Mouse (Mus musculus): ENCODE results near the gene Ccdc51. TPM values are rescaled to one million over a fixed set of nuclear protein-coding genes. Genes with fewer than 3 reads are reported as not detected.

The Ccdc51 gene
- polyA plus RNA-seq, 1 experiment from 2014 or later, result 11.2 TPM

DNA sequence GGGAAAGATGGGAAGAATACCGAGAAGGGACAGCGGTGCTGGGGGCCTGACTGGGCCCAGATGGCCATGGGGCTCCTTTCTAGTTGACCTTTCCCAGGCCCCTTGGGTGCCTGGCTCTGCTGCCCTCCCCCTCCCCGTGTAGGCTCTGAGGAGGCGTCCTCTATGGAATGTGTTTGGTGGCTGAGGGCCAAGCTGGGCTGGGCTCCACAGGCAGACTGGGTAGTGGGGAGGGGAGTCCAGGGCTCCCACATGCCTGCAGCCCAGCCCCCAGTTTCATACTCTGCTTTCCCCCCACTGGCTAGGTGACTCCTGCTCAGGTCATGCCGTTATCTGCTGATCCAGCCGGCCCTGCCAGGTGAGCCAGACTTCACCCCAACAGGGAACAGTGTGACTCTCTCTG is 16.7 kb downstream of the Ccdc51 start:
- H3K4me3 ChIP-seq (ENCODE audit: low read length), result peak overlapping the region; percentile 12; the same call in 1 of the 2 replicates

GRCm38 (mm10) chr9:109100307-109100928 is 18.1 kb downstream of the Ccdc51 start:
- no peak for ATAC-seq (ENCODE audit: low read depth)
- no peaks in the 10 kb centered on the region for H3K27me3 ChIP-seq (ENCODE audit: control insufficient read depth, insufficient read depth, low read depth, low read length)
- H3K9me3 ChIP-seq (ENCODE audit: control insufficient read depth, low read length), result no peaks in the 10 kb centered on the region
- WGBS, result 76% methylated on average over 20 of the region's 20 CpGs
- no peak overlapping the region for H3K9ac ChIP-seq (ENCODE audit: low read length)
- H3K4me3 ChIP-seq (ENCODE audit: low read length), result no peak overlapping the region
- no peak overlapping the region for H3K27ac ChIP-seq (ENCODE audit: low read length)
- H3K4me1 ChIP-seq (replicated peaks; ENCODE audit: control insufficient read depth, insufficient read depth, low read length), result peaks cover 40% of the 10 kb centered on the region
- no peak overlapping the region for H3K4me2 ChIP-seq (ENCODE audit: low read depth, low read length)
- peaks cover 22% of the 10 kb centered on the region for H3K36me3 ChIP-seq (ENCODE audit: control insufficient read depth, insufficient read depth, low read length)

More for the DNA sequence above, 16.7 kb downstream of the Ccdc51 start:
- H3K27me3 ChIP-seq (ENCODE audit: control insufficient read depth, insufficient read depth, low read depth, low read length), result no peaks in the 10 kb centered on the region
- H3K9me3 ChIP-seq (ENCODE audit: control insufficient read depth, low read length), result no peaks in the 10 kb centered on the region
- ATAC-seq (ENCODE audit: low read depth), result peak; percentile 57
- H3K9ac ChIP-seq (ENCODE audit: low read length), result peak overlapping the region; percentile 97
- WGBS, result 17% methylated on average over 6 of the region's 6 CpGs
- peak overlapping the region; percentile 99 for H3K27ac ChIP-seq (ENCODE audit: low read length)
- peaks cover 15% of the 10 kb centered on the region for H3K36me3 ChIP-seq (ENCODE audit: control insufficient read depth, insufficient read depth, low read length)
- peak overlapping the region; percentile 87 for H3K4me2 ChIP-seq (ENCODE audit: low read depth, low read length)
- H3K4me1 ChIP-seq (replicated peaks; ENCODE audit: control insufficient read depth, insufficient read depth, low read length), result peaks cover 46% of the 10 kb centered on the region

DNA sequence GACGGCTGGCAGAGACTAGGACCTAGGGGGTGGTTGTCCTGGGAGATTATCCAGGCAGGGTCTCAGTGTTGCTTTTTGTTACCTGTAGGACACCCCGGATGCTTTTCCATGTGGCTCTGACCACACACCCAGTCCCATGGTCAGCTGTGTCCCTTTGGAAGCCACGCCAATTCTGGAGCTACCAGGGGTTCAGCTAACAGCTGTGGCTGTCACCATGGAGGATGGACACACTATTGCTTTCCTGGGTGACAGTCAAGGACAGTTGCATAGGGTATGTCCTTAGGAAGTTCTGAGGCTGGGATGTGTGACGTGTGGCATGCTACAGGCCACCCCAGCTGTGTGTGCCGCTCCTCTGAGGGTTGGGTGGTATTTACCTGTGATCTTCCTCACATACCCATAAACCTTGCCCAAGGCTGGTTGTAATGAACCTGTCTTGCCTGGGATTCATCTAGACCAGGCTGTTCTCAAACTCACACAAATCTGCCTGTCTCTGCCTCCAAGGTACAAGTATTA is 19.7 kb downstream of the Ccdc51 start:
- H3K27me3 ChIP-seq (ENCODE audit: control insufficient read depth, insufficient read depth, low read depth, low read length), result no peaks in the 10 kb centered on the region
- H3K9ac ChIP-seq (ENCODE audit: low read length), result no peak overlapping the region
- no peak for ATAC-seq (ENCODE audit: low read depth)
- WGBS, result 90% methylated on average over 5 of the region's 5 CpGs
- no peaks in the 10 kb centered on the region for H3K9me3 ChIP-seq (ENCODE audit: control insufficient read depth, low read length)
- H3K4me1 ChIP-seq (replicated peaks; ENCODE audit: control insufficient read depth, insufficient read depth, low read length), result peaks cover 31% of the 10 kb centered on the region
- peaks cover 35% of the 10 kb centered on the region for H3K36me3 ChIP-seq (ENCODE audit: control insufficient read depth, insufficient read depth, low read length)
- H3K4me2 ChIP-seq (ENCODE audit: low read depth, low read length), result no peak overlapping the region
- no peak overlapping the region for H3K4me3 ChIP-seq (ENCODE audit: low read length)
- H3K27ac ChIP-seq (ENCODE audit: low read length), result no peak overlapping the region

- no peaks in the 10 kb centered on the region for H3K9me3 ChIP-seq (ENCODE audit: control insufficient read depth, low read length)
- H3K9ac ChIP-seq (ENCODE audit: low read length), result no peak overlapping the region
Measured at GRCm38 (mm10) chr9:109102541-109102940, 20.2 kb downstream of the Ccdc51 start.

GRCm38 (mm10) chr9:109103250-109103649 is 21.0 kb downstream of the Ccdc51 start:
- peaks cover 40% of the 10 kb centered on the region for H3K36me3 ChIP-seq (ENCODE audit: control insufficient read depth, insufficient read depth, low read length)

More at GRCm38 (mm10) chr9:109102541-109102940, 20.2 kb downstream of the Ccdc51 start:
- 89% methylated on average over 3 of the region's 3 CpGs for WGBS
- Histone ChIP-seq H3K4me2 (ENCODE audit: low read depth, low read length) (no peak overlapping the region), H3K4me3 (ENCODE audit: low read length) (no peak overlapping the region), H3K27ac (ENCODE audit: low read length) (no peak overlapping the region), H3K36me3 (ENCODE audit: control insufficient read depth, insufficient read depth, low read length) (peaks cover 37% of the 10 kb centered on the region), H3K27me3 (ENCODE audit: control insufficient read depth, insufficient read depth, low read depth, low read length) (no peaks in the 10 kb centered on the region), H3K4me1 (replicated peaks; ENCODE audit: control insufficient read depth, insufficient read depth, low read length) (peaks cover 26% of the 10 kb centered on the region)
- no peak for ATAC-seq (ENCODE audit: low read depth)

GRCm38 (mm10) chr9:109104083-109104482 is 21.8 kb downstream of the Ccdc51 start:
- peaks cover 10% of the 10 kb centered on the region for H3K4me1 ChIP-seq (replicated peaks; ENCODE audit: control insufficient read depth, insufficient read depth, low read length)
- no peak overlapping the region for H3K9ac ChIP-seq (ENCODE audit: low read length)
- no peak for ATAC-seq (ENCODE audit: low read depth)
- no peak overlapping the region for H3K4me3 ChIP-seq (ENCODE audit: low read length)
- 88% methylated on average over 9 of the region's 9 CpGs for WGBS
- H3K36me3 ChIP-seq (ENCODE audit: control insufficient read depth, insufficient read depth, low read length), result peaks cover 45% of the 10 kb centered on the region
- H3K4me2 ChIP-seq (ENCODE audit: low read depth, low read length), result no peak overlapping the region
- no peak overlapping the region for H3K27ac ChIP-seq (ENCODE audit: low read length)
- H3K27me3 ChIP-seq (ENCODE audit: control insufficient read depth, insufficient read depth, low read depth, low read length), result no peaks in the 10 kb centered on the region
- H3K9me3 ChIP-seq (ENCODE audit: control insufficient read depth, low read length), result no peaks in the 10 kb centered on the region

More at GRCm38 (mm10) chr9:109103250-109103649, 21.0 kb downstream of the Ccdc51 start:
- Histone ChIP-seq H3K9me3 (ENCODE audit: control insufficient read depth, low read length) (no peaks in the 10 kb centered on the region), H3K4me1 (replicated peaks; ENCODE audit: control insufficient read depth, insufficient read depth, low read length) (peaks cover 19% of the 10 kb centered on the region), H3K4me2 (ENCODE audit: low read depth, low read length) (no peak overlapping the region), H3K27me3 (ENCODE audit: control insufficient read depth, insufficient read depth, low read depth, low read length) (no peaks in the 10 kb centered on the region), H3K9ac (ENCODE audit: low read length) (no peak overlapping the region), H3K27ac (ENCODE audit: low read length) (no peak overlapping the region), H3K4me3 (ENCODE audit: low read length) (no peak overlapping the region)
- 57% methylated on average over 7 of the region's 7 CpGs for WGBS
- ATAC-seq (ENCODE audit: low read depth), result no peak

- Histone ChIP-seq H3K4me3 (ENCODE audit: low read length) (no peak overlapping the region), H3K27ac (ENCODE audit: low read length) (no peak overlapping the region)
- WGBS, result 55% methylated on average over 12 of the region's 12 CpGs
Measured at GRCm38 (mm10) chr9:109105011-109105410, 22.7 kb downstream of the Ccdc51 start.

GRCm38 (mm10) chr9:109105648-109106047 is 23.4 kb downstream of the Ccdc51 start:
- Histone ChIP-seq H3K27ac (ENCODE audit: low read length) (no peak overlapping the region), H3K4me2 (ENCODE audit: low read depth, low read length) (no peak overlapping the region), H3K36me3 (ENCODE audit: control insufficient read depth, insufficient read depth, low read length) (peaks cover 57% of the 10 kb centered on the region), H3K4me1 (replicated peaks; ENCODE audit: control insufficient read depth, insufficient read depth, low read length) (peaks cover 3% of the 10 kb centered on the region; the same call in 1 of the 2 replicates), H3K27me3 (ENCODE audit: control insufficient read depth, insufficient read depth, low read depth, low read length) (no peaks in the 10 kb centered on the region), H3K9ac (ENCODE audit: low read length) (no peak overlapping the region), H3K9me3 (ENCODE audit: control insufficient read depth, low read length) (no peaks in the 10 kb centered on the region), H3K4me3 (ENCODE audit: low read length) (no peak overlapping the region)
- WGBS, result 84% methylated on average over 12 of the region's 12 CpGs
- no peak for ATAC-seq (ENCODE audit: low read depth)

More at GRCm38 (mm10) chr9:109105011-109105410, 22.7 kb downstream of the Ccdc51 start:
- ATAC-seq (ENCODE audit: low read depth), result peak; percentile 56
- peaks cover 3% of the 10 kb centered on the region; the same call in 1 of the 2 replicates for H3K4me1 ChIP-seq (replicated peaks; ENCODE audit: control insufficient read depth, insufficient read depth, low read length)
- H3K4me2 ChIP-seq (ENCODE audit: low read depth, low read length), result no peak overlapping the region
- no peaks in the 10 kb centered on the region for H3K9me3 ChIP-seq (ENCODE audit: control insufficient read depth, low read length)
- H3K36me3 ChIP-seq (ENCODE audit: control insufficient read depth, insufficient read depth, low read length), result peaks cover 52% of the 10 kb centered on the region
- H3K9ac ChIP-seq (ENCODE audit: low read length), result no peak overlapping the region
- no peaks in the 10 kb centered on the region for H3K27me3 ChIP-seq (ENCODE audit: control insufficient read depth, insufficient read depth, low read depth, low read length)

DNA sequence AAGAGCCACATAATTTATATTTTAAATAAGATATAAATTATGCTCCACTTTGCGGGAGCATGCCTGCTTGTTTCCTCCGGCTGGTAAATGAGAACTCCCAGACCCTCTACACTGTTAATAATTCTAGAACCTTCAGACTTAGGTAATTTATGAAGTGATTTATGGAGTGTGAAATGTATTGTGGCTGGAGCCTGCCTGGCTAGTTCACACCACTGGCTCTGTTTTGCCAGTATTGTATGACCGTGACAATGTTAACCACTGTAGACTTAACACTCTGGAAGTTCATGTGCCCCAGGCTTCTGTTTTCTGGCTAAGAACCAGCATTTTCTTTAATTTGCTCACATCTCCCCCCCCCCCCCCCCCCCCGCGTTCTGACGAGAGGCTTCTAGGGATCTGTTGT is 25.0 kb downstream of the Ccdc51 start:
- Histone ChIP-seq H3K4me1 (replicated peaks; ENCODE audit: control insufficient read depth, insufficient read depth, low read length) (peaks cover 3% of the 10 kb centered on the region; the same call in 1 of the 2 replicates), H3K9ac (ENCODE audit: low read length) (no peak overlapping the region), H3K36me3 (ENCODE audit: control insufficient read depth, insufficient read depth, low read length) (peaks cover 65% of the 10 kb centered on the region), H3K4me3 (ENCODE audit: low read length) (no peak overlapping the region), H3K27ac (ENCODE audit: low read length) (no peak overlapping the region), H3K27me3 (ENCODE audit: control insufficient read depth, insufficient read depth, low read depth, low read length) (no peaks in the 10 kb centered on the region), H3K9me3 (ENCODE audit: control insufficient read depth, low read length) (no peaks in the 10 kb centered on the region), H3K4me2 (ENCODE audit: low read depth, low read length) (no peak overlapping the region)
- WGBS, result 41% methylated on average over 5 of the region's 6 CpGs
- no peak for ATAC-seq (ENCODE audit: low read depth)
